Mouse (Mus musculus): ENCODE measurements around the gene Pnpla2. TPM values are rescaled to one million over a fixed set of nuclear protein-coding genes. Genes with fewer than 3 reads are reported as not detected.

The Pnpla2 gene
- total RNA-seq, 2 experiments from 2014 or later: 265 to 357 TPM

GRCm38 (mm10) chr7:141447110-141447991, 7.6 kb upstream of the Pnpla2 start, which contains the start of gene Rplp2:
Gene Rplp2 (plus strand): TSS chr7:141447370.
- peak; percentile 93 for DNase-seq

GRCm38 (mm10) chr7:141451928-141452327, 3.1 kb upstream of the Pnpla2 start:
- DNase-seq: no peak

- DNase-seq: no peak
Observed at GRCm38 (mm10) chr7:141453636-141454035, 1.4 kb upstream of the Pnpla2 start.

GRCm38 (mm10) chr7:141455610-141456314, 764 bp downstream of the Pnpla2 start:
- peak; percentile 87 for DNase-seq

GRCm38 (mm10) chr7:141456739-141457138, 1.7 kb downstream of the Pnpla2 start:
- DNase-seq: peak; percentile 58

GRCm38 (mm10) chr7:141457236-141457635, 2.2 kb downstream of the Pnpla2 start:
- no peak for DNase-seq

- DNase-seq: no peak
Observed at GRCm38 (mm10) chr7:141457986-141458660, 3.1 kb downstream of the Pnpla2 start.

- DNase-seq: no peak
Observed at GRCm38 (mm10) chr7:141458661-141459060, 3.7 kb downstream of the Pnpla2 start.

- DNase-seq: no peak
Observed at GRCm38 (mm10) chr7:141459301-141459711, 4.3 kb downstream of the Pnpla2 start.

- no peak for DNase-seq
Observed at GRCm38 (mm10) chr7:141460001-141460390, 5.0 kb downstream of the Pnpla2 start.

- no peak for DNase-seq
Observed at GRCm38 (mm10) chr7:141460391-141461113, 5.6 kb downstream of the Pnpla2 start, which contains the start of gene Cracr2b. Gene Cracr2b (plus strand): TSS chr7:141461094.

GRCm38 (mm10) chr7:141461521-141462332, 6.7 kb downstream of the Pnpla2 start:
- no peak for DNase-seq

- no peak for DNase-seq
Observed at GRCm38 (mm10) chr7:141462333-141462821, 7.4 kb downstream of the Pnpla2 start.

- DNase-seq: peak; percentile 74
Observed at GRCm38 (mm10) chr7:141463824-141464602, 9.0 kb downstream of the Pnpla2 start.

GRCm38 (mm10) chr7:141464603-141465201, 9.7 kb downstream of the Pnpla2 start:
- DNase-seq: no peak

- no peak for DNase-seq
Observed at GRCm38 (mm10) chr7:141465388-141466044, 10.5 kb downstream of the Pnpla2 start.

- DNase-seq: peak; percentile 51
Observed at GRCm38 (mm10) chr7:141466045-141466394, 11.0 kb downstream of the Pnpla2 start.

GRCm38 (mm10) chr7:141466607-141467148, 11.7 kb downstream of the Pnpla2 start:
- no peak for DNase-seq

Data from gastrocnemius, postnatal 25 days (tissue).